Mouse (Mus musculus) layer of hippocampus, postnatal 25 days (tissue): Measurements from ENCODE around the gene Fntb. TPM values are rescaled to one million over a fixed set of nuclear protein-coding genes. Genes with fewer than 3 reads are reported as not detected.
"Not testable (repeated sequence)": the region's sequence is repeated elsewhere in the genome, so short reads cannot be mapped to it uniquely, and the experiment has no call there.

Experiments used
- DNase-seq, 2 experiments: peaks; one replicate each; pipeline ENCODE4 v3.0.0; 2022; ENCODE audit warnings: mixed read lengths in 2 of 2, low spot score in 1 of 2; ENCODE audit errors: extremely low spot score in 1 of 2
- total RNA-seq, 2 experiments: library from RNA; stranded (reverse); gene quantifications; 2 replicates each; pipeline ENCODE4 v1.2.3; 2021

Gene Fntb
- total RNA-seq, 2 experiments from 2014 or later: 25.1 to 25.8 TPM

DNA sequence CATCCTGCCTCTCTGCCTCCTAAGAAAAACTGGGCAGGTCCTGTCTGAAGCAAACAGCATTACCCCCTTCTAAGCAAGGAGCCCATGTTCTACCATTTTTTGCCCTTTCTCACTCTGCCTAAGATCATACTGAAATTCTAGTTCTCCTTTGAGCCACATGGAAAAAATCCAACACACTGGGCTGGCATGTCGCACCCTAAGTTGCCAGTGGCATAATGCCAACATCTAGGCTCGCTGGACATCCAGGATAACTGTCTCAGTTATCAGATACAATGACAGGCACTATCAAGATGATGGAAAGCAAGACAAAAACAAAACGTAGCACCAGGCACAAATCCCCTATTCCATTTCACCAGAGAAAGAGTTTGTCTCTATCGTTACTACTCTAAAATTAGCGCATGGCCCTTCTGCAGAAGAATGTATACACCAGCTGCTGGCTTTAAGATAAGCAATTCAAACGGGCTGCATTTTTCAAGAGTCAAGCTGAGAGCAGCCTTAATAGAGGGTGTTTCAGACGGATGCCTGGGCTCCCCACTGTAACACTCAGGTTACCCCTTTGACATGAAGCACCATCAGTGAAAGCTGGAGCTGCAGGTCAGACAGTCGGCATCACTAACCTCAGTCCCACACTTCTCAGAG lies 25.2 kb downstream of the Fntb start:
- DNase-seq: no peak

DNA sequence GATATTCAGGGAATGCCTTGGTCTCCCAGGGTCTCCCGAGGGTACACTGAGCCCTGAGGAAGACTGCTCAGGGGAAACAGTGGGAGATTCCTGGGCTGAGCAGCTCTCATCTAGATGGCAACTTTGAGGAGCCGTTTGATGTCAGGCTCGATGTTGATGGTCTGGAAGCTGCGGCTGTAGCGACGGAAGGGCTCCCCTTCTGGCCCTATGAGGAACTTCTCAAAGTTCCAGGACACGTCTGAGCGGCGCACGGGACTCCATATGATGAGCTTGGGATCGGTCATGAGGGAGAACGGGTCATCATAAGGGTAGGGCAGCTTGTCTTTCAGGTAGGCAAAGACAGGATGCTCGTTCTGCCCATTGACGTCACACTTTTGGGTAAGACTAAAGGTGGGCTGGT lies 27.2 kb downstream of the Fntb start:
- not testable (repeated sequence) for DNase-seq

DNA sequence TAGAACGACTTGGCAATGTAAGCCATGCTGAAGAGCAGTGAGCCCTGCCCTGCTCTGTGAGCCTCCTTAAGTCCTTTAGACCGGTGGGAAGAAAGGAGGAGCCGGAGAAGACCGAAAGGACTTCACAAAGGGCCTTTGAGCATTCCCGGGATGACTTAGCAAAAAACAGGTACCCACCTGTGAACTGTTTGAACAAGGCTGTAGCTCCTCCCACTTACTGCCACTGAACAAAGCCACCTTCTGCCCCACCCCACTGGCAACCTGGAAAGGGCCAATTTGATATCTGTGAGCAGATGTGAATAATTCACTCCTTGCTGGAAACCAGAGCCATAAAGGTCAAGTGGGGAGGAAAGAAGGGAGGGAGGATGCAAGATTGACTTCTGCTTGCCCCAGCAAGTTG lies 30.0 kb downstream of the Fntb start, which contains the start of gene Gpx2:
Gene Gpx2 (minus strand): TSS at position 205 of the 400 bp plus-strand sequence.
- no peak for DNase-seq

DNA sequence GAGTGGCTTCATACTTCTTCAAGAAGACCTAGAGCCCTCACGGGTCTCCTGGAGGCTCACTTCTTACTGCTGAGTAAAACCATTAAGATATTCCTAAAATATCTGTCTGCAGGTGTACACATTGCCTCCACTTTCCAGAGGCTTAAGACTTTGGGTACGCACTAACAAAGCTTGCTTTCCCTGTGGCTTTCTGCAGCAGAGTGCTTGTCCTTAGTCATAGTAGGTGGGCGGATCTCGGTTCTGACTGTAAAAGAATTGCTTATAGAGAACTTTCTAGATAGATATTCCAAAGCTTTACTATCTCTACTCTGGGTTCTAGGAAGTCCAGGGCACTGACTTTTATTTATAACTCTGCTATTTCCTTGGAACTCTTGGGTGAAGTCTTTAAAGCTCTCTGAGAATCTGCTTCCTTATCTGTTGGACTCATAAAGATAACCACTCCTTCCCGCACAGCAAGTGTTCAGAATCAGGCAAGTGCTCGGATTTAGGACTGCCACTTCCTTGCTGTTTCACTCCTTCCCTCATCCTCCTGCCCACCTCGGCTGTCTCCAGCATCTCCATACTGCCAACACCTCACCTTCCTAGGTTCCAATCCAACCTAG lies 31.6 kb downstream of the Fntb start:
- no peak for DNase-seq

DNA sequence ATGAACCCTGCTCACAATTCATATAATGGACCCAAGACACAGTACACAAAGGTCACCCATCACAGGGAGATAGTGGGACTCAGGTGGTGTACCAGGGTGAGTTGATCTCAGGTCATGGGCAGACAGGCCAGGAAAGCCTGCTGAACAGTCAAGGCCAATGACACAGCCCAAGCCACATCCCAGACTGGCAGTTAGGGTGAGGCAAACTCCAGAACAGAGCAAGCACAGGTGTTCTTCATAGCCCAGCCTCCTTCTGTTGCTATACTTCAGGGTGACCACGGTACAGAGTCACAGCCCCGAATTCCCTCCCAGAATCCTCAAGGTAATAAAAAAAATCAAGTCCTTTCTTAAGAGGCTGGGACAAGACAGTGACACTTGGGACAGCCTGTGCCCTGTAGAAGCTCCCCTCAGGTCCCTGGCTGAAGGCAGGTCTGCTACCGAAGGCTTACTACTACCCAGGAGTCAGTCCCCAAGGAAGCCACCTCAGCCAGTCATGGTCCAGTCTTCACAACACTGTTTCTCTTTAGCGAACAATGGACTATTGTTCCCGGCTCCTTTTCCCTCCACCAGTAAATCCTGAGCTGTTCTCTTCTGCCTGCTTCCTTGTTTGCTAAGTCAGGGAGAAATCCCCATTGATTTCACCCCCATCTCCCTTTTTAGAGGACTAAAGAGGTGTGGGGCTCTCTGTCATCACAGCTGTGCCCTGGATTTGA lies 32.8 kb downstream of the Fntb start:
- no peak for DNase-seq

DNA sequence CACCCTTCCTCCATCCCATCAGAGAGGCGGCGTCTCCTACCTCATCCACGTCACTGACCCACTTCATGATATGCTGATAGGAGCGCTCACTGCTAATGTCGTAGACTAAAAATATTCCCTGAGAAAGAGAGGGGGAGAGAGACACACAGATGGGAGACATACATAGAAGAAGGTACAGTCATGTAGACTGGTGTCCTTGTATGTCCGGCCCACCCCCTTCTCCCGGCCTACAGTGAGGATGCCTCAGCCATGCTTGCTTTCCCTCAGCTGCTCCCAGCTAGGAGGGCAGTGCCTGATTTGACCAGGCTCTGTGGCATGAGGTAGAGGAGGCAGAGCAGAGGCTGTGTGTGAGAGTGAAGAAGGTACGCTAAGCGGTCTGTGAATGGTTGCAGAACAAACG lies 37.6 kb downstream of the Fntb start:
- no peak for DNase-seq

DNA sequence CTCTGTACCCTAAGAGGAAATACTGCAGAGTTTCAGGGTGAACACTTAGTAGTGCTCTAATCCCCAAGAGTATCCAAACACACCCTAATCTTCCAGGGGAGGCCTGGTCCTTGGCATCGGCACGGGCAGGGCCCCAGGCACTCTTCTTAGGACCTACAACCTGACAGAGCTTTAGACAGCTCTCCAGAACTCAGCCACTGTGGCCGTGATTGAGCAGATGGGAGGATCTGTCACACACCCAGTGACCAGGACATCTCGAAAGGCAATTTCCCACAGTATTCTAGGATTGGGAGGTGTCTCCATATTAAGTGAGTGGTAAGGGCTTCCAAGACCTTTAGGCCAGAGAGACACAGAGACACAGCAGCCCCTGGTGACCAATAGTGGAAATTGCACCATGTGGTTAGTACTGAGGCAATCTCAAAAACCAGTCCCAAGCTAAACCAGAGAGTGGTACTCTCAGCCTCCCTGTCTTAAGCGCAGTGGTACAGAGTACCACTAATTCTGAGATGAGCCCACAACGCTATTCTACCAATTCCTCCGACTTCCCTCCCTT lies 38.4 kb downstream of the Fntb start:
- DNase-seq: no peak

DNA sequence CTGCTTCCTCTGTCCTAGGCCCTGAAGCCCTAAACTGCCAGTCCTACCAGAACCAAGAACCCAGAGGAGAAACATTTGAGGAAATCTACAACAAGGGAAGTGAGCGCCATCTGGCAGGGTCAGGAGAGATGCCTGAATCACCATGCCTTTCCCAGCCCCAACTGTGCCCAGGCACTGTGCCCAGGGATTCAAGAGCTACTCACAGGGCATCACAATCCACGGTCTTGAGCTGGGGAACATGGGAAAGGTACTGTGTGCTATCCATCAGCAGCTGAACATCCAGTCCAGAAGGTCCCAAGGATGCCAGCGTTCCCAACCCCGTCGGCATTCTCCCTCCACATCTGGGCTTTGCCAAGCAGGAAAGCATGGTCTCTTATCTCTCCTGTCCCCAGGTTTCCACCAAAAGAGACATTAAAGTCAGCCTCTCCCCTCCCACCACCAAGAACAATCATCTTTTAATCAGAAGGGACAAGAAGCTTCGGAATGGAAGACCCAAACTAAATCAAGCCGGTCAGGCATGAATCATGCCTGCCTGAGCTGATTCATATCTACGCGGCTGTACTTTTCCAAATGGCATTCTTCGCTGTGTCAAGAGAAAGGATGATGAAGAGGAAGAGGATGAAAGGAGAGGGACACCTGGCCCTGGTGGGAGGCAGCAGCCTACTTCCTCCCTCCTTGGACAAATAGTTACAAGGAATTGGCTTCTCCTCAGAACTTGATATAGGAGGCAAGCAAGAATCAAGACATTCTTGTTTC lies 39.8 kb downstream of the Fntb start:
- DNase-seq: no peak

DNA sequence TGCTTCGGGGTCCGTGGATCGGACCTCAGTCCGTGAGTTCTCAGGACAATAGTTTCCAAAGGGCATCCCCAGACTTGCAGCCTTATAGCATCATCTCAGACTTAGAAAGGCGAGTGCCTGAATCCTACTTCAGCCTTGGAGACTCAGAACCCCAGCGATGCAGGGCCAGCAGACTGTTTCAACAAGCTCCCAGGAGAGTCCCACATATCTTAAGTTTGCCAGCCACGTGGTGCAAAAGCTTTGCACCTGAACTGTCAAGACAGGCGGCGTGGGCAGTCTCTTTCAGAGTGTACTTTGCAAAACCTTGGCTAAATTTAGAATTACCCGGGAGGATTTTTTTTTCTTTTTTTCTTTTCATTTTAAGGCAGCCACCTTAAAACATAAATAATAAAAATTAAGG lies 42.4 kb downstream of the Fntb start:
- no peak for DNase-seq

DNA sequence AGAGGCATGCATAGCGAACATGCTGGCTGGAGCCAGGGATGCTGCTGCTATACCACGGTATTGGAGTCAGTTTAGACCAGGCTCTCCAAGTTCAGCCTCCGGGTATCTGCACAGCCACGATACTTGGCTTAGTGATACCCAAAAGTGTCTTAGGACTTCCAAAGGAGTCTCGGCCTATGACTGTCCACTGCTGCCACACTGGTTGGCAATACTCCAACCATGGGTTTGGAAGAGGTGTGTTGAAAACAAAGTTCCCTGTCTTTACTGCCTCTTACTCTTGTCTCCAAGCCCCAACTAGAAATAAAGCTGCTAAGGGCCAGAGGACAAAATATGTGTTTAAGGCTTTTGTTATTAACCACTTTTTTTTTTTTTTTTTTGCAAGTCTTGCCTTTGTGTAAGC lies 45.1 kb downstream of the Fntb start:
- no peak for DNase-seq

DNA sequence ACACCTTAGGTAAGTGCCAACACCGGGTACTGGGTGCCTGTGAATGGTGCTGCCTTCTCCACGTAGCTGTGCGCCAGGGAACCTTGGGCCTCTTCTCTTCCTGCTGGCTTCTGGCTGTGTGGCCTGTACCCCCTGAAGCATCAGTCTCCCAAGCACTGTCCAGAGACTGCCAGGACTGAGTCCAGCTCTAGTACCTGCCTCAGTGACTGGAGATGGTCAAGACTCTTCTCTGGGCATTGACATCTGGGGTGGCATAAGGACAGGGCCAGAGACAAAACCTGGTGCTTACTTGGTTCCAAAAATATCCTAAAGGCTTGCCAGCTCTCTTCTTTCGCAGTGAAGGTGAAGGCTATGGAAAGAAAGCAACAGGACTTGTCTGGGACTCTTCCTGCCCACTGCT lies 45.6 kb downstream of the Fntb start:
- no peak for DNase-seq

DNA sequence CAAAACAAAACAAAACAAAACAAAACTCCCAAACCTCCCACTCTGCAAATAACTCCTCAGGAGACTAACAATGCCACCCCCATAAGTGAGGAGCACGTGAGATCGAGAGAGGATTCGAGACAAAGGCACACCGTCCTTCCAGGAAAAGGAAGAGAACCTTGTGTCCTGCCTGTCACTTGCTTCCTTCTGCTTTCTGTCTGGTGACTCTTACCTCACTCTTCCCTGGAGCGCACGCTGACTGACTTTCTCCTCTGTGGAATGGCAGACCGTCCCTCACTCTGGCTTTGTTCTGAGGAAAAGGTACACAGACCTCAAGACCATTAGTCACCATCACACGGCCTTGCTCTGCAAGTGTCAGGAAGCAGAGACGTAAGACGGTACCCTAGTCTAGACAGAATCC lies 48.2 kb downstream of the Fntb start:
- DNase-seq: no peak

DNA sequence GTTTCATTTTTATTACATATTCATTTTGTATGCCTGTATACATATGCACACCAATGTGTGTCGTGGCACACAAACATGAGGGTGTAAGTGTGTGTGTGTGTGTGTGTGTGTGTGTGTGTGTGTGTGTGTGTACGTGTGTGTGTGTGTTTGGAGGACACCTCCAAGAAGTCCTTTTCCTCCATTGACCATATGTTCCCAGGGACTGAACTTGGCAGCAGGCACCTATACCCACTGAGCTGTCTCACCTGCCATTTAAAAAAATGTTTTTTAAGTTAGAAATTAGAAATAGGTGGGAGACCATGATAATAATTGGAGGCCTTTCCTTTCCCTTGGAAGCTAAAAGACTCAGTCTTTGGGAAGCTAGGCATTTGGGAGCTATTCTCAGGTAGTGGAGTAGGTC lies 48.7 kb downstream of the Fntb start:
- DNase-seq: no peak

DNA sequence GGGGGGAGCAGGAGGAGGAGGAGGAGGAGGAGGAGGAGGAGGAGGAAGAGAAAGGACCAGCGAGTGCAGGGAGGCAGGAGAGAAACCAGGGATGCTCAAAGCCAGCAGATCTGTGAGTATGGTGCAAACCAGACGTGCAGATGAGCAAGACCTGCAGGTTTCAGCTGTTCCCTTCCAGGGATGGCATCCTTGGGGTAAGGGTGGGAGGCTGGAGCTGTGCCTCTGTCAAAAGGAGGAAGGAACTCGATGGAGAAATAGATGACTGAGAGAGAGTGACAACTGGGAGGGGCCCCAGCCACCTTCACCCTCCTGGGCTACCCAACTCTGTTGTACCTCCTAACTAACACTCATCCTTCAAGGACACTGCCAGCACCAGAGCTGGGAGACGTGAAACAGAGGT lies 51.3 kb downstream of the Fntb start:
- DNase-seq: no peak

DNA sequence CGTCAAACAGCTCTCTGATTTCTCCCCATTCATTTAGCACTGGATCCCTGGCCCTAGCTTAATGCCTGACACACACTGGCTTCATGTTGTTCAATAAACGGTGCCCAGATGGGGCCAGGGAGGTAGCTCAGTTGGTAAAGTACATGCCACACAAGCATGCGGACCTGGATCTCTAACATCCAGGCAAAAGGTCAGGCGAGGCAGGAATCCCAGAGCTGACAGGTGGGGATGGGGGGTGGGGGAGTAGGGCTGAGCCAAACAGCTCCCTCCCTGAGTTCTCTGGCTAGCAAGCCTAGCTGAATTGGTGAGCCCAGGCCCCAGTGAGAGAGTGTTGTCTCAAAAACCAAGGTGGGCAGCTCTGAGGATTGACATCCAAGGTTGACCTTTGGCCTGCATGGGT lies 51.8 kb downstream of the Fntb start:
- no peak for DNase-seq

DNA sequence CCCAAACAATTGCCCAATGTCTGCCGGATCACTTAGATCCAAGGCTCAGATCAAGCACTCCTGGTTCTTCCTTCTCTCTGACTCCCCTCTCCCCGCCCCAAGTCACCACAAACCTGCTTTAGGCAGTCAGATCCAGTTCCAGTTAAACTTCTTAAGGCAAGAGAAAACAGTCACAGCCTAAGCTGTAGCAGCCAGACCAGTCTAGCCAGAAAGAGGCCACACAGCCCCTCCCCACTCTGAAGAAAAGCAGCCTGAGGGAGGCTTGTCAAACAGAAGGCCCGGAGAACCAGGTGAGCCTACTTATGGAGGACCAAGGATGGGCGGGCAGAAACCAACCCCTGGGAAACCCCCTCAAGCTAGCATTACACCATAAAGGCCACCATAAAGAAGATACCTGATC lies 52.7 kb downstream of the Fntb start:
- DNase-seq: no peak

DNA sequence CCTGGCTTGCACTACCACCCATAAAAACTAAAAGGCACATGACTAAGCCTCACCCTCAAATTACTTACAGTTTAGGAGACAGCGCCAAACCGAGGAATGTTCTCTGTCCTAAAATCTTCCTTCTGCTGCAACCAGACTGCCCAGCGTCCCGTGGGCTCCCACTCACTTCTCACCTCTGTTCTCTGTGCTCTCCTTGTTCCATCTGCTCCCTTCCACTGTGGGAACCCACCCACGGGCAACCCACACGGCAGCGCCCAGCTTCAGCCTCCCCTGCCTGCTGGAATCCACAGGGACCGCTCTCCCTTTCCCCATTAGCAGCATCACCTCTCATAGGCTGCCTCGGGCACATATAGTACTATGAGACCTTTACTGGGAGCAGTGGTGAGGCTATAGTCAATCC lies 53.5 kb downstream of the Fntb start:
- DNase-seq: peak in 1 of 2 experiments; percentile 28

DNA sequence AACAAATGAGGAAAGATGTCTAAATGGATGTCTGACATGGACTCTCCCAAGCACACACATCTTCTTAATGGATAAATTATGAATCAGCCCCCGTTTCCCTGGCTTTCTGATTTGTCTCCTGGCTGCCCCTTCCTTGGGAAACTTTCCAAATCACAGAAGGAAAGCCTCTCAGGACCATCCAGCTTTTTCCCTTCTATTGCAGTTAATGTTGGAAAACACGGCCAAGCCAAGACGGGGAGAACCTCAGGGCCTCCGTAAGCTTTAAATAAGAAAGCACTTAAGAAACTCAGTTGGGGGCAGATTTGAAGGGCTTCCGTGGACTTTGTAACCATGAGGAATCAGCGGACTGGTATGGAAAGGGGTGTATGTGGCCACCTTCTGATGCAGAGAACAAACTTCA lies 54.4 kb downstream of the Fntb start:
- DNase-seq: no peak

DNA sequence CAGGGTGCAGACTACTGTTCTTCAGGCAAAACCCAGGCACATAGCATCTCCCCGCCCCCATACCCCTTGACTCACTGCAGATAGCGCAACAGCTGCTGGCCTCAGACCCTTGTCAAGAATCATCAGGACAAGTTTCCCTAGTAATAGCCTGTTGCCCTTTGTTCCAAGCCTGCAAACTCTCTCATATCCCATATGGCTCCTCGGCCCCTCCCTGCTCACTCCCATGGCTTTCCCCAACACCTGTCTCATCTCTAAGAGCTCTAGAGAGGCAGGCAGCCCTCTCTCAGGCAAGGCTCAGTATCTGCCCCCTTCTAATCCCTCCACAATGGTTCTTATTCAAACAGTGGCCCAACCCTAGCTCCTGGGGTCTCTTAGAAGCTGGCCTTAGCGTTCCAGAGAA lies 55.2 kb downstream of the Fntb start:
- DNase-seq: no peak

DNA sequence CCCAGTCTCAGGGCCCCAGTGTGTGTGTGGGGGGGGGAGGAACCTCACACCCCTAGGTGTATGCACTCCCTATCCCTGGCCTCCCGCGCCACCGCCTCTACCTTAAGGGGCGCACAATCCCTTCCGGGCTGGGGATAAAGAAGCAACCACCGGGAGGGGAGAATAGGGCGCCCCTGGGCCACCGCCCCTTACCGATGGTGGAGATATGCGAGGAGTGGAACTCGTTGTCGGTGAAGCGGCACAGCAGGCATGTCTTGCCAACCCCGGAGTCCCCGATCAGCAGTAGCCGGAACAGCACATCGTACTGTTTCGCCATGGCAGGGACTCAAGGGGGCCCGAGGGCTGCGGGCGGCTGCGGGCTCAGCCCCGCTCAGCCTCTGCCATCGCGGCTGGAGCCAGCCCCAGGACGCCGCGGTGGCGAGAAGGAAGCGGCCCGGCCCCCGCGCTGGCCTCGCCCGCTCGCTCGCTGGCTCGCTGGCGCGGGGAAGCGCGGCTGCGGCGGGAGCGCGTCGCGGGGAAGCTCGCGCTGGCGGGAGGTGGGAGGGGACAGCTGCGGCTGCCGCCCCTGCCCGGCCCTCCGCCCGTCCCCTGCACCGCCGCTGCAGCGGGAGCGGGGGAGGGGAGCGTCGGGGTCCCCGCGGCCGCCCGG lies 56.7 kb downstream of the Fntb start:
- DNase-seq: peak; percentile 29 to 48
